Mouse (Mus musculus) megakaryocyte, embryonic 14.5 days (primary cell): ENCODE results near the gene Olfr734.

ENCODE experiments used
- FLI1 ChIP-seq: IDR thresholded peaks from 2 replicates; pipeline ENCODE4 v1.6.1; 2012; ENCODE audit warnings: low read length, inconsistent platforms, mixed read lengths
- GATA1 ChIP-seq: IDR thresholded peaks from 3 replicates; pipeline ENCODE4 v1.6.1; 2012; ENCODE audit warnings: mixed read lengths, low read length, inconsistent platforms, borderline replicate concordance

DNA sequence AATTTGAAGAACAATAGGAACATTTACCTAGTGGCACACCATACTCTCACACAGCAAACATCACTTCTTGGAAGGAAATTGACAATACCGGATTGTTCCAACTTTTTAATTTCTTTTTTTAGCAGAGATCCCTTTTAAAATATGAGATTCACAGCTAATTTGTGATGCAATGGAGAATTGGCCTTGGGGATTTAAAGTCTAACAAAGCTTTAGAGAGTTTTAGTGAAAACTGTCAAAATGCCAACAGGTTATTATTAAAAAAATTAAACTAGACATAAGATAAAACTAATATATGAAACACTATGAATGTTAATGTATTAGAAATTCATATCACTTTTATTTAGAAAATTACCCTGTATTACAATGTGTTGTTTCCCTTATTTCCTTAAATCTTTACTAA, 42.5 kb downstream of the Olfr734 start, which contains the start of gene Olfr732:
- TF ChIP-seq GATA1 (no peak), FLI1 (no peak)
